Mouse (Mus musculus): ENCODE results near the gene Synm. TPM values are rescaled to one million over a fixed set of nuclear protein-coding genes. Genes with fewer than 3 reads are reported as not detected.

Synm gene
- total and polyA plus RNA-seq, 3 experiments: not detected

GRCm38 (mm10) chr7:67700846-67701245 is 58.7 kb downstream of the Synm start:
- no peak overlapping the region for H3K4me3 ChIP-seq (replicated peaks in 1 of 3; ENCODE audit: low read depth in 2 of 3, low read length in 2 of 3, poor library complexity in 1 of 3)
- DNase-seq (ENCODE audit: extremely low read depth): peak; percentile 51
- peak in 1 of 2 experiments; percentile 68; a peak in 2 of 4 replicates for TF ChIP-seq CTCF (conservative IDR thresholded peaks at IDR 0.05 in 1 of 2, IDR thresholded peaks at IDR 0.05 in 1 of 2; ENCODE audit: low read depth in 2 of 2, low read length in 2 of 2)
- no peak for TF ChIP-seq ZNF384 (IDR thresholded peaks at IDR 0.05; ENCODE audit: low read depth, low read length)
- TF ChIP-seq USF1 (IDR thresholded peaks at IDR 0.05; ENCODE audit: low read depth, low read length): no peak
- TF ChIP-seq GABPA (IDR thresholded peaks at IDR 0.05; ENCODE audit: insufficient replicate concordance, low read depth, low read length): no peak
- no peak for TF ChIP-seq JUND (conservative IDR thresholded peaks at IDR 0.05; ENCODE audit: low read depth, low read length)
- no peak for TF ChIP-seq TCF12 (IDR thresholded peaks at IDR 0.05; ENCODE audit: low read depth, low read length)
- peak; percentile 40 for TF ChIP-seq SMC3 (IDR thresholded peaks at IDR 0.05; ENCODE audit: low read depth, low read length)
- TF ChIP-seq RCOR1 (conservative IDR thresholded peaks at IDR 0.05; ENCODE audit: low read depth, low read length): no peak
- no peak for TF ChIP-seq POLR2A (IDR thresholded peaks at IDR 0.05; ENCODE audit: low read depth, low read length)
- no peak for TF ChIP-seq MYC (IDR thresholded peaks at IDR 0.05; ENCODE audit: low read depth, low read length)
- no peak for TF ChIP-seq HCFC1 (IDR thresholded peaks at IDR 0.05; ENCODE audit: low read depth, low read length)
- TF ChIP-seq CHD2 (IDR thresholded peaks at IDR 0.05; ENCODE audit: low read length): no peak
- no peak for TF ChIP-seq JUN (IDR thresholded peaks at IDR 0.05; ENCODE audit: insufficient read depth, low read depth, low read length)
- TF ChIP-seq BHLHE40 (IDR thresholded peaks at IDR 0.05; ENCODE audit: low read depth, low read length): no peak
- TF ChIP-seq RAD21 (IDR thresholded peaks at IDR 0.05; ENCODE audit: low read depth, low read length): peak; percentile 52
- TF ChIP-seq CHD1 (IDR thresholded peaks at IDR 0.05; ENCODE audit: low read depth, low read length): no peak
- 0 out of 4 replicates have a peak, but pooled peaks cover 0 to 3% of the 10 kb centered on the region in 2 experiments for H3K4me1 ChIP-seq (ENCODE audit: control insufficient read depth in 1 of 2, insufficient read depth in 2 of 2)
- no peaks in the 10 kb centered on the region for H3K9me3 ChIP-seq (replicated peaks; ENCODE audit: low read length)
- H3K9ac ChIP-seq (ENCODE audit: insufficient read depth, low read depth): no peak overlapping the region
- no peak overlapping the region for H3K27ac ChIP-seq (ENCODE audit: insufficient read depth, low read depth)
- no peak overlapping the region for H3K4me2 ChIP-seq (ENCODE audit: insufficient read depth, low read depth, poor library complexity, severe bottlenecking)
- H3K36me3 ChIP-seq (replicated peaks in 1 of 2; ENCODE audit: control insufficient read depth in 1 of 2, insufficient read depth in 1 of 2, low read length in 1 of 2): peaks cover 0 to 2% of the 10 kb centered on the region in 2 experiments
- dilution Hi-C loops (cut with MboI; ENCODE audit: extremely low pct_ligation_motif_present, extremely low pct_unique_long_range_greater_than_20kb, low sequenced_read_pairs): no loop called here
- no peaks in the 10 kb centered on the region for H3K79me2 ChIP-seq (replicated peaks; ENCODE audit: control insufficient read depth, extremely low read depth, insufficient read depth, poor library complexity, severe bottlenecking)
- H3K27me3 ChIP-seq (replicated peaks): no peaks in the 10 kb centered on the region
- in situ Hi-C loops (cut with MboI; ENCODE audit: low pct_ligation_motif_present, low pct_unique_long_range_greater_than_20kb, low sequenced_read_pairs): no loop called here

DNA sequence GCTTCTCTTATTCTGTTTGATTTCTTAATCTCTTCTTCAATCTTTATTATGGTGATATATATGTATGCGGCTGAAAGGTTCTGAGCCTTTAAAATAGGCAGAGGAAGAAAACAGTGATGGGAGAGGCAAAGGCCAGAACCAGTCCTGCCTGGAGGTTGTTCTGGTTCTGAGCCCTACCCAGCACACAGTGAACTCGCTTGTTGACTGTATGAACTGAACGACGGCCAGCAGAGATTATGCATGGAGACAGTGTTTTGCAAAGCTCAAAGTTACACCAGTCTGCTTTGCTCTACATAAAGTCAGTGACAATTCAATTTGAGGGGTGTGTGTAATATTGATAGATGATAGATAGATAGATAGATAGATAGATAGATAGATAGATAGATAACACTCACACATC is 60.2 kb downstream of the Synm start:
- dilution Hi-C loops (cut with MboI; ENCODE audit: extremely low pct_ligation_motif_present, extremely low pct_unique_long_range_greater_than_20kb, low sequenced_read_pairs) (no loop called here), in situ Hi-C loops (cut with MboI; ENCODE audit: low pct_ligation_motif_present, low pct_unique_long_range_greater_than_20kb, low sequenced_read_pairs) (loop anchor here (25.0 kb wide), 1 partner anchor 438 kb away; no protein-coding TSS in a partner anchor)
- TF ChIP-seq EP300 (IDR thresholded peaks at IDR 0.05; ENCODE audit: low read length) (no peak), ZC3H11A (IDR thresholded peaks at IDR 0.05; ENCODE audit: low read depth, low read length) (no peak), MXI1 (IDR thresholded peaks at IDR 0.05; ENCODE audit: low read depth, low read length) (no peak), GABPA (IDR thresholded peaks at IDR 0.05; ENCODE audit: insufficient replicate concordance, low read depth, low read length) (no peak), NRF1 (IDR thresholded peaks at IDR 0.05; ENCODE audit: low read depth, low read length) (no peak), MYC (IDR thresholded peaks at IDR 0.05; ENCODE audit: low read depth, low read length) (no peak), TBP (conservative IDR thresholded peaks at IDR 0.05; ENCODE audit: low read depth, low read length) (no peak), UBTF (IDR thresholded peaks at IDR 0.05; ENCODE audit: low read depth, low read length) (no peak), POLR2A (IDR thresholded peaks at IDR 0.05; ENCODE audit: low read depth, low read length) (no peak), ZMIZ1 (IDR thresholded peaks at IDR 0.05; ENCODE audit: low read depth, low read length) (no peak), KAT2A (IDR thresholded peaks at IDR 0.05; ENCODE audit: insufficient replicate concordance, low read length) (no peak)
- Histone ChIP-seq H3K4me2 (ENCODE audit: insufficient read depth, low read depth, poor library complexity, severe bottlenecking) (no peak overlapping the region), H3K4me1 (ENCODE audit: control insufficient read depth in 1 of 2, insufficient read depth in 2 of 2) (0 out of 4 replicates have a peak, but pooled peaks cover 0 to 3% of the 10 kb centered on the region in 2 experiments), H3K9me3 (replicated peaks; ENCODE audit: low read length) (no peaks in the 10 kb centered on the region), H3K27me3 (replicated peaks) (no peaks in the 10 kb centered on the region), H3K79me2 (replicated peaks; ENCODE audit: control insufficient read depth, extremely low read depth, insufficient read depth, poor library complexity, severe bottlenecking) (no peaks in the 10 kb centered on the region), H3K27ac (ENCODE audit: insufficient read depth, low read depth) (no peak overlapping the region), H3K9ac (ENCODE audit: insufficient read depth, low read depth) (no peak overlapping the region), H3K4me3 (replicated peaks in 1 of 3; ENCODE audit: low read depth in 2 of 3, low read length in 2 of 3, poor library complexity in 1 of 3) (no peak overlapping the region), H3K36me3 (replicated peaks in 1 of 2; ENCODE audit: control insufficient read depth in 1 of 2, insufficient read depth in 1 of 2, low read length in 1 of 2) (peaks cover 0 to 2% of the 10 kb centered on the region in 2 experiments)
- DNase-seq (ENCODE audit: extremely low read depth): no peak
